Mouse (Mus musculus): ENCODE measurements around the gene Tmem255a. TPM values are rescaled to one million over a fixed set of nuclear protein-coding genes. Genes with fewer than 3 reads are reported as not detected.
A peak's percentile ranks its signal among the peaks of the same experiment; 100 is the strongest.
"Not testable (repeated sequence)": the region's sequence is repeated elsewhere in the genome, so short reads cannot be mapped to it uniquely, and the experiment has no call there.

The Tmem255a gene
- polyA plus RNA-seq, 1 experiment from 2014 or later = 15.2 TPM

DNA sequence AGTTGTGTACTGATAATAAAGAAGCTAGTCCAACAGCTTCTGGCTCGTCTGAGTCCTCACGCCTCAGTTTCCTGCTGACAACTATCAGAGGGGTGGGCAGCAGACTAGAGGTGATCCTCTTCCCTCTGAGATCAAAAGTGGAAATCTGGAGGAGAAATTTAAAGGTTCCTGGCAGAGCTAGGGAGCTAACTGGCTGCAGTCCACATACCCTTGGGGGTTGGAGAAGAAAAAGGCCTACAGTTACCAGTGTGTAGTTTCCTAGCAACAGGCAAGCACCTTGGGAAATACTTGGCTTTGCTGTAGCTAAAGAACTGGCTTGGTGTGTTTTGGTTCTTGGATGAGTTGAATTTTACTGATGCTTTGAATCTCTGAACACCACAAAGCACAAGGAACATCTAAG is 50.4 kb downstream of the Tmem255a start:
- Histone ChIP-seq H3K9me3 (no peaks in the 10 kb centered on the region), H3K4me2 (no peak overlapping the region), H3K4me1 (no peaks in the 10 kb centered on the region), H3K4me3 (replicated peaks) (no peak overlapping the region), H3K36me3 (replicated peaks) (no peaks in the 10 kb centered on the region), H3K27ac (no peak overlapping the region), H3K27me3 (no peaks in the 10 kb centered on the region), H3K9ac (no peak overlapping the region)
- no peak for ATAC-seq (ENCODE audit: low FRiP score)
- WGBS = 75% methylated on average over 2 of the region's 2 CpGs

DNA sequence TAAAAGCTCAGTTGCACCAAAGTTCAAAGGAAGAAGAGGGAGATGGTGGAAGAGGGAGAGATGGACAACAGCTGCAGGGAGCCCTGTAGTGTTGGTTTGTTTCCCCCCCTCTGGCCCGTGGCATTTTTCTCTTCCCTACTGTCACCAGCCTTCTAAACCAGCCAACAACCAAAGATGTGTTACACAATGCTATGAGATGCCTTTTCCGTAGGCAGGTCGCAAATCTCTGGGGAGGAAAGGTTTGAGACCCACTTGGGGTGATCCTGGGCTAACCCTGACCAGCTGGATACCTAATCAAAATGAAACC is 61.8 kb downstream of the Tmem255a start:
- 24% methylated on average over 3 of the region's 3 CpGs for WGBS
- no peaks in the 10 kb centered on the region for H3K27me3 ChIP-seq
- peak overlapping the region; percentile 77 for H3K27ac ChIP-seq
- H3K36me3 ChIP-seq (replicated peaks) = peaks cover 8% of the 10 kb centered on the region
- peak overlapping the region; percentile 59 for H3K4me2 ChIP-seq
- peak overlapping the region; percentile 61 for H3K4me3 ChIP-seq (replicated peaks)
- H3K9me3 ChIP-seq = no peaks in the 10 kb centered on the region
- peak overlapping the region; percentile 78 for H3K9ac ChIP-seq
- H3K4me1 ChIP-seq = peaks cover 5% of the 10 kb centered on the region; the same call in 1 of the 2 replicates
- 0 out of 2 replicates have a peak, but pooled peaks have one; percentile 9 for ATAC-seq (ENCODE audit: low FRiP score)

DNA sequence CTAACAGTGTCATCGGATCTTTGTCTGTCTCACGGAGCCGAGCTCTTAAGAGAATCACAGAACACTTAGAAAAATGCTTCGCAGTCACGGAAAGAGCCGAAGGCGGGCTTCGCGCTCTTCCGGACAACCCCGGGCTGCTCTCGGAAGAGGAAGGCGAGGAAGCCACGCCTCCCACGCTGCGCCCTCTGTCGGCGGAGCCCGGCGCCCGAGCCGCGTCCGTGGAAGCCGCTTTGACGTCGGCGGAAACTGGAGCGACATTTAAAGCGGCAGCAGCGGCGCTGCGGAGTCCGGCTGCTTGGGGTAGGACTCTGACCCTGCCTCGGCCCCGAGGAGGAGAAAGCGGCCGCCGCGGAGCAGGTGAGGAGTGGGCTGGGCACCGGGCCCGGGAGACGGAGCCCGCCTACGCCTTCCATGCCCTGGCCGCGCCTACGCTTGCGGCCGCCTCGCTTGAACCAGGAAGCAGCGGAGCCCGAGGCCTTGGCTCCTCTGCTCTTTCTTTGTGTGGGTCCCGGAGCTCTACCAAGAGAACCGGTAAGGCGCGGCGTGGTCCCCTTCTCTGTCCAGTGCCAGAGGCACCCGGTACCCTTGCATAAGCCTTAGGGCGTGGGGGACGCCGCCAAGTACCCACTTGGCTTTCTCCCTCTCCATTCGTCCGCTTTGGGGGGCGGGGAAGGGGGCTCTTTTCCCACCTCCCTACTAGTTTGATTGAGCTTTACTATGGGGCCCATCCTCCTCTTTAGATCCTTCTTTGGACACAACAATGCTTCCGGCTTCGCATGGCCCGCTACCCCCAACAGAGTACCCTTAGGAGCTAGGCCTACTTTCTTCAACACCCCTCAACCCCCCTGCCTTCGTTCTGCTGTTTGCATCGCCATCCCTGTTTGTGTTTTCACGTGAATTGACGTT is 62.4 kb downstream of the Tmem255a start, which contains the start of gene Zbtb33:
Gene Zbtb33, plus strand, starts transcription at position 242 of the 906 bp plus-strand sequence.
- H3K4me2 ChIP-seq = peak within 1 kb of the TSS; percentile 59
- no peaks in the 10 kb centered on the region for H3K9me3 ChIP-seq
- peaks cover 8% of the 10 kb centered on the region for H3K36me3 ChIP-seq (replicated peaks)
- peak within 1 kb of the TSS; percentile 78 for H3K9ac ChIP-seq
- peak within 1 kb of the TSS; percentile 61 for H3K4me3 ChIP-seq (replicated peaks)
- no peaks in the 10 kb centered on the region for H3K27me3 ChIP-seq
- peak; percentile 96 for ATAC-seq (ENCODE audit: low FRiP score)
- WGBS = 14% methylated on average over 56 of the region's 72 CpGs
- H3K4me1 ChIP-seq = peaks cover 5% of the 10 kb centered on the region; the same call in 1 of the 2 replicates
- H3K27ac ChIP-seq = peak within 1 kb of the TSS; percentile 77

DNA sequence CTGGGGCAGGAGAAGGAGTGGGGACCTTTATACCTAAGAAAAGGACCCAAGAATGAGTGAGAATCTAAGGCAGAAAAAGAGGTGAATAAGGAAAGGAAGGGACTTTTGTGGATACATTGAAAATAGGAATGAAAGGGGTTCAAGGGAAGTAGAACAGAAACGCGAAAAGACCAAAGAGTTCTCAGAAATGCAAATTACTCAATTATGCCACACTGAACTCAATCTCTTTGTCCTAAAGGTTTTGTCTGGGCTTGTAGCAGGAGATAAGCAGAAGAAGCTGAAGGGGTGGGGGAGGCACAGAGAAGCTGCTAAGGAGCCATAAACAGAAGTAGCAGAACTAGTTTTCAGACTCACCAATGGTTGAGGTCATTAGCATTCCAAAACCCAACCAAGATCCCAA is 66.7 kb downstream of the Tmem255a start:
- H3K9ac ChIP-seq = no peak overlapping the region
- H3K36me3 ChIP-seq (replicated peaks) = no peaks in the 10 kb centered on the region
- 26% methylated on average over 2 of the region's 2 CpGs for WGBS
- ATAC-seq (ENCODE audit: low FRiP score) = no peak
- H3K27me3 ChIP-seq = no peaks in the 10 kb centered on the region
- no peak overlapping the region for H3K4me2 ChIP-seq
- H3K4me3 ChIP-seq (replicated peaks) = no peak overlapping the region
- H3K27ac ChIP-seq = no peak overlapping the region
- no peaks in the 10 kb centered on the region for H3K9me3 ChIP-seq
- H3K4me1 ChIP-seq = no peaks in the 10 kb centered on the region

DNA sequence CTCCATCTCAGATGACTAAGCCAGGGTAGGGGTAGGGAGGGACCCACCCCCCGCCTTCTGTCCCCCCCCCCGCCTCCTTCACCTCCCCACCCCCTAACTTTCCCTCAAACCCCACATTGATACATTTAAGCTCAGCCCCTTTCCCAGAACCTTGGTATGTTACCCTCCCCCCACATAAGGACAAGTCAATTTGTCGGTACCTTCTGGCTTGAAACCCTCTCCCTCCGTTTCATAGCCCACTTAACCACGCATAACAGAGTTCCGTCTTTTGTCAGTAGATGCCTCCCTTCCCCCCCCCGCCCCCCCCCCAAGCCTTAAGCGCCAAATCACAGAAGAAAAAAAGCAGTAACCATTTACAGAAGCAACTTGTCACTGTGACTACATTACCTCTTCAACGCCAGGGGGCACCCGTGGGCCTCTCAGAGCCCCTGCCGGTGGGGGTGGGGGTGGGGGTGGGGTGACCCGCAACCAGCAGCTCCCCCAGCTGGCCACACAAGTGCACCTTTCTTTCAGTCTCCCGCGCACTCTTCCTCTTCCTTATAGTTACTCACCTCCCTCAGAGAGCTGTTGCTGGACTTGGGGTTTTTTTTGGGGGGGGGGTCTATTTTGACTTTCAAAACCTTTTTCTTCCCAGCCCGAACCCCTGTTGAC is 70.5 kb downstream of the Tmem255a start:
- WGBS = 23% methylated on average over 7 of the region's 15 CpGs
- H3K27ac ChIP-seq = no peak overlapping the region
- peak overlapping the region; percentile 43; the same call in 1 of the 2 replicates for H3K4me3 ChIP-seq (replicated peaks)
- no peaks in the 10 kb centered on the region for H3K36me3 ChIP-seq (replicated peaks)
- peak; percentile 68 for ATAC-seq (ENCODE audit: low FRiP score)
- no peaks in the 10 kb centered on the region for H3K27me3 ChIP-seq
- H3K4me2 ChIP-seq = peak overlapping the region; percentile 64
- H3K9me3 ChIP-seq = peaks cover 4% of the 10 kb centered on the region; the same call in 1 of the 2 replicates
- H3K4me1 ChIP-seq = no peaks in the 10 kb centered on the region
- H3K9ac ChIP-seq = no peak overlapping the region

DNA sequence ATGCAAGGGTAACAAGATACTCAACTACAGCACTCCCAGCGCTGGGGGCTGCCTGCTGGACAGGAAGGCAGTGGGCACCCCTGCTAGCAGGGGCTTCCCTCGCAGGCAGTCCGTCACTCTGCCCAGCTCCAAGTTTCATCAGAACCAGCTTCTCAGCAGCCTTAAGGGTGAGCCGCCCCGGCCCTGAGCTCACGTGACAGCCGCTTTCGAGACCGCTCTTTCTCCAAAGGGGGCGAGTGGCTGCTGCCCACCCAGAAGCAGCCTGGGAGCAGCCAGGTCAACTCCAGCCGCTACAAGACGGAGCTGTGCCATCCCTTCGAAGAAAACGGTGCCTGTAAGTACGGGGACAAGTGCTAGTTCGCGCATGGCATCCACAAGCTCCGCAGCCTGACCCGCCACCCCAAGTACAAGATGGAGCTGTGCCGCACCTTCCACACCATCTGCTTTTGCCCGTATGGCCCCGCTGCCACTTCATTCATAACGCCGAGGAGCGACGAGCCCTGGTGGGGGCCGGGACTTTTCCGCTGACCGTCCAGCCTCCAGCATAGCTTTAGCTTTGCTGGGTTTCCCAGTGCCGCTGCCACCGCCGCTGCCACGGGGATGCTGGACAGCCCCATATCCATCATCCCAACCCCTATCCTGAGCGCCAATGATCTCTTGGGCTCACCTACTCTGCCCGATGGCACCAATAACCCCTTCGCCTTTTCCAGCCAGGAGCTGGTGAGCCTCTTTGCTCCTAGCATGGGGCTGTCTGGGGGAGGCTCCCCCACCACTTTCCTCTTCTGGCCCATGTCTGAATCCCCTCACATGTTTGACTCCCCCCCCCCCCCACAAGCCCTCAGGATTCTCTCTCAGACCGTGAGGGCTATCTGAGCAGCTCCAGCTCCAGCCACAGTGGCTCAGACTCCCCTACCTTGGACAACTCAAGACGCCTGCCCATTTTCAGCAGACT is 71.3 kb downstream of the Tmem255a start:
- H3K4me3 ChIP-seq (replicated peaks) = peak overlapping the region; percentile 43
- H3K4me2 ChIP-seq = peak overlapping the region; percentile 64
- peak overlapping the region; percentile 48 for H3K9ac ChIP-seq
- H3K9me3 ChIP-seq = peaks cover 4% of the 10 kb centered on the region; the same call in 1 of the 2 replicates
- H3K36me3 ChIP-seq (replicated peaks) = no peaks in the 10 kb centered on the region
- no peak overlapping the region for H3K27ac ChIP-seq
- no peaks in the 10 kb centered on the region for H3K4me1 ChIP-seq
- peak; percentile 78 for ATAC-seq (ENCODE audit: low FRiP score)
- WGBS = 26% methylated on average over 38 of the region's 38 CpGs
- no peaks in the 10 kb centered on the region for H3K27me3 ChIP-seq

DNA sequence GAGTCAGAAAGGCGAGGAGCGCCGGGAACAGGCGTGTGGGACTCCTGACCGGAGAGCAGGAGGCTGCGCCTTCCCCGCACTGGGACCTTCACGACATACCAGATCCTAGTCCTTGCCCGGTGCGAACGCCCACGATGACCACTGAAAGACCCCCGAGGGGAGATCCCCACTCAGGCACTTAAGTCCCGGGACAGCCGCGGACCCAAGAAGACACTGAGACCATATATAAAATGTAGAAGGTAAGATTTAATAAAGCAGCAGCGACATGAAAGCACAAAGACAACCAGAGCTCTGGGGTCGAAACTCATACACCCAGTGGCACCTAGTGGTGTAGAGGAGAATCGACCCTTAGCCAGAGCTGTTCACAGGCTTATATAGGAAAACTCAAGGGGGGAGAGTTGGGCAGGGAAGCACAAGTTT is 72.3 kb downstream of the Tmem255a start:
- peak overlapping the region; percentile 28 for H3K4me3 ChIP-seq (replicated peaks)
- ATAC-seq (ENCODE audit: low FRiP score) = peak; percentile 73; the same call in 1 of the 2 replicates
- peak overlapping the region; percentile 40 for H3K4me2 ChIP-seq
- WGBS = 34% methylated on average over 19 of the region's 19 CpGs
- not testable (repeated sequence) for H3K4me1 ChIP-seq; H3K9ac ChIP-seq; H3K9me3 ChIP-seq; H3K27ac ChIP-seq; H3K36me3 ChIP-seq (replicated peaks); H3K27me3 ChIP-seq

DNA sequence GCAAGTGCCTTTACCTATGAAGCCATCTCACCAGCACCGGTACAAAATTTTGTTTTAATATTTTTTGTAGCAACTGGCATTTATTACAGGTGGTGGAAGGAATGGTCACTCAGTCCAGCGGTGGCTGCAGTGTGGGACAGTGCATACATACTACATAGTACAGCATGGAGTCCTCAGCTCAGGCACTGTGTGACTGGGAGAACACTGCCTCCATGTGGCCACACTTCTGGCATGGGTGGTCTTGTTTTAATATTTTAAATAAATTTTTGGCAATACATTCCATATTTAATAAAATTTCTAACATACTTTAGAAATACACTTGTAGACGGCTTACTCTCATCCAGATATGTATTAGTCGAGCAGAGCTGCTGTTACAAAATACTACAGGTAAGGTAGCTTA is 85.6 kb downstream of the Tmem255a start:
- Histone ChIP-seq H3K27ac (no peak overlapping the region), H3K9me3 (no peaks in the 10 kb centered on the region)

DNA sequence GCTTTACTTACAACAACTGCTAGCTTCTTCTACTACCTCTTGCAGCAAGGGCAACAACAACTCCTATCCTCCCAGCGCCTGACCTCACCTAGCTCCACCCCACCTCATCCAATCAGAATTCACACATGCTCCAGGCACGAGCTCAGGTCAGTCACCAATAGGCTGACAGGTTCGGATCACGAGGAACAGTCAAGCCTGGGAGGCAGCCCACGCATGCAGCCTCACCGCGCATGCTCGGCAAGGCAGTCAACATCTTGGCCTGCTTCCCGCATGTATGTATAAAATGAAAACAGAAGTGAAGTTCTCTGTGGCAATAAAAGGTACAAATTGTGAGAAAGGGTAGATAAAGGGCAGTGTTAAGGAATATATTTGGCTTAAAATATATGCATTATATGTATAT is 86.2 kb downstream of the Tmem255a start:
- no peak for ATAC-seq (ENCODE audit: low FRiP score)
- H3K27me3 ChIP-seq = no peaks in the 10 kb centered on the region
- H3K27ac ChIP-seq = no peak overlapping the region
- no peak overlapping the region for H3K4me2 ChIP-seq
- H3K9me3 ChIP-seq = no peaks in the 10 kb centered on the region
- no peak overlapping the region for H3K4me3 ChIP-seq (replicated peaks)
- WGBS = 77% methylated on average over 9 of the region's 9 CpGs
- no peak overlapping the region for H3K9ac ChIP-seq
- H3K4me1 ChIP-seq = no peaks in the 10 kb centered on the region
- no peaks in the 10 kb centered on the region for H3K36me3 ChIP-seq (replicated peaks)

More for the DNA sequence above, 85.6 kb downstream of the Tmem255a start:
- Histone ChIP-seq H3K4me1 (no peaks in the 10 kb centered on the region), H3K36me3 (replicated peaks) (no peaks in the 10 kb centered on the region), H3K27me3 (no peaks in the 10 kb centered on the region), H3K9ac (no peak overlapping the region), H3K4me3 (replicated peaks) (no peak overlapping the region), H3K4me2 (no peak overlapping the region)
- no peak for ATAC-seq (ENCODE audit: low FRiP score)
- 77% methylated on average over 4 of the region's 4 CpGs for WGBS

DNA sequence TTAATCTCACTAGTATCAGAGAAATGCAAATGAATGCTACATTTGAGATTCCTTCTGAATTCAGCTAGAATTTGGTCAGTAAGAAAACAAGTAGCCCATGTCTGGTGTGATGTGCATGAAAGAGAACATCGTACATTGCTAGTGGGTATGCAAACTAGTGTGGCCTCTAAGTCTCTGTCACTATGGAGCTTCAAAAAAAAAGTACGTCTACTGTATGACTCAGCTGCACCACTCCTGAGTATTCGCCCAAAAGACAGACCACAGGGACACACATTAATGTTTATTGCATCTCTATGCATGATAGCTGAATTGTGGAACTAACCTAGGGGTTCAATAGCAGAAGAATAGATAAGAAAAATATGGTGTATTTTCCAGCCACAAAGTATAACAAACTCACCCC is 86.9 kb downstream of the Tmem255a start:
- WGBS = 91% methylated on average over 3 of the region's 3 CpGs
- no peak for ATAC-seq (ENCODE audit: low FRiP score)
- H3K36me3 ChIP-seq (replicated peaks) = no peaks in the 10 kb centered on the region
- H3K4me3 ChIP-seq (replicated peaks) = no peak overlapping the region
- H3K9ac ChIP-seq = no peak overlapping the region
- H3K4me2 ChIP-seq = no peak overlapping the region
- no peaks in the 10 kb centered on the region for H3K4me1 ChIP-seq
- H3K27me3 ChIP-seq = no peaks in the 10 kb centered on the region
- H3K9me3 ChIP-seq = no peaks in the 10 kb centered on the region
- H3K27ac ChIP-seq = no peak overlapping the region

DNA sequence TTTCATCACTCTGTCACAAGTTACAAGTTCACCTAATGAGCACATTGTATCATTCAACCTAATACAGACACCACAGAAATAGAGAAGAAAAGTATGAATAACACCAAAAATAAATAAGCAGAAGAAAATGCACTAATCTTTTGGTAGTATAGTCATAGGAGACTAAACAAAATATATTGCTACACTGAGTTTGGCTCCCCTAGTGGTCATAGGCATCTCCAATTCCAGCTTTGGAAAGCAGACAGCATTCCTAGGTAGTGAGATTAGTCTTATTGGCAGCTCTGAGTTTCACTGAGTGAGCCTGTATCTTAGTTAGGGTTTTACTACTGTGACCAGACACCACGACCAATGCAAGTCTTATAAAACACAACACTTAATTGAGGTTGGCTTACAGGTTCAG is 93.1 kb downstream of the Tmem255a start:
- Histone ChIP-seq H3K27ac (no peak overlapping the region), H3K27me3 (no peaks in the 10 kb centered on the region), H3K9ac (no peak overlapping the region), H3K9me3 (no peaks in the 10 kb centered on the region), H3K4me3 (replicated peaks) (no peak overlapping the region), H3K4me2 (no peak overlapping the region), H3K4me1 (no peaks in the 10 kb centered on the region), H3K36me3 (replicated peaks) (no peaks in the 10 kb centered on the region)
- 66% methylated on average over 1 of the region's 1 CpGs for WGBS
- no peak for ATAC-seq (ENCODE audit: low FRiP score)

Data from forebrain, embryonic 12.5 days (tissue).